ENCODE assay signal across 12 mouse cellular contexts in the genomic region with DNA sequence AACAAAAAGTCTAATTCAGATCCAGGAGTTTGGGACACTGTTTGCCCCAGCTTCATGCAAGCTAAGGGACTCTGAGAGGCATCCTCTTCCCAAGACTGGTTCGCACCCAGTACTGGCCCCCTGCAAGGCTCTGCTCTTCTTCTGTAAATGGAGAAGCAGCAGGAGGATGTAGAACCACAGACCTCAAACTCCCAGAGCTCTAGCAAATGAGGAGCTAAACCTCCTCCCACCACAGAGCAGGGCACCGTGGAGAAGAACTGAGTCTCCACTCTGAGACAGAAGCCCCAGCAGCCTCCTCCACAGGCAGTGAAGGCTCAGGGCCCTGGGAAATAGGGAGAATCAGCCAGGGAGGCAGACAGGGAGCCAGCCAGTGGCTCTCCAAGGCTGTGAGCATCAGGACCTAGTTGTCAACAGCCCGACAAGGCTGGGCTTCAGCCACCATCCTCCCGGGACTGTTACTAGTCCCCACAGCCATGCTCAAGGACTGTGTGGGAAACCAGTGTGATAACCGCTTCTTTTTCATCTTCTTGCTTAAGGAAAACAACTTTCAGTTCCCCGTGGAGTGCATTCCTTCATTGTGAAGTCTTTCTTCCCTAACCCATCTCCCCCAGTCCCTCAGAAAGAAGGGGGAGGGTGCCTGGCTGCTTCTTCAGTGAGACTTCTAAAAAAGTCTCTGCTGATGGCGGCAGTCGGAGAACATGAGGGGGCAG. TPM values are rescaled to one million over a fixed set of nuclear protein-coding genes. Genes with fewer than 3 reads are reported as not detected.
A peak's percentile ranks its signal among the peaks of the same experiment; 100 is the strongest.
DNase-seq lines count a peak whose midpoint lies in the region; ATAC-seq and TF ChIP-seq lines count a peak whose summit lies in the region.
"Had no signal": no experiment of that assay in that cellular context is flagged by ENCODE, and none has a peak within 500 bp of the region (broad histone marks: within the 10 kb centered on the region; RNA-seq: fewer than 3 reads in every experiment).

No protein-coding gene starts in this region.

- H3K9ac ChIP-seq in lung, embryonic 15.5 days, result no peak overlapping the region
- no peak overlapping the region for H3K9ac ChIP-seq in embryonic facial prominence, embryonic 15.5 days
- 0 out of 2 replicates have a peak overlapping the region, but pooled peaks have one; percentile 22 for H3K9ac ChIP-seq in heart, embryonic 15.5 days
- 0 out of 2 replicates have a peak overlapping the region, but pooled peaks have one; percentile 25 for H3K9ac ChIP-seq in limb, embryonic 14.5 days (ENCODE audit: low read depth, low read length, severe bottlenecking)
- H3K9ac ChIP-seq in forebrain, embryonic 14.5 days (ENCODE audit: low read length), result no peak overlapping the region
- H3K9ac ChIP-seq: hindbrain, embryonic 14.5 days; liver, embryonic 14.5 days had no signal

- WGBS in lung, embryonic 15.5 days, result 20% methylated on average over 8 of the region's 8 CpGs
- 27% methylated on average over 8 of the region's 8 CpGs for WGBS in embryonic facial prominence, embryonic 15.5 days
- 19% methylated on average over 8 of the region's 8 CpGs for WGBS in heart, embryonic 15.5 days
- 24% methylated on average over 8 of the region's 8 CpGs for WGBS in limb, embryonic 14.5 days
- WGBS in forebrain, embryonic 14.5 days, result 29% methylated on average over 8 of the region's 8 CpGs

- ATAC-seq in lung, embryonic 15.5 days (ENCODE audit: borderline replicate concordance, extremely low read depth, low FRiP score, low TSS enrichment), result no peak
- no peak for ATAC-seq in embryonic facial prominence, embryonic 15.5 days (ENCODE audit: insufficient number of reproducible peaks, low FRiP score, low TSS enrichment, low read depth)
- ATAC-seq in heart, embryonic 15.5 days (replicated peaks; ENCODE audit: insufficient number of reproducible peaks, insufficient read depth, low FRiP score, low read depth), result 0 out of 2 replicates have a peak, but pooled peaks have one; percentile 15
- ATAC-seq in limb, embryonic 14.5 days (ENCODE audit: low FRiP score, low read depth), result no peak
- no peak for ATAC-seq in forebrain, embryonic 14.5 days

- H3K36me3 ChIP-seq in lung, embryonic 15.5 days, result no peaks in the 10 kb centered on the region
- no peaks in the 10 kb centered on the region for H3K36me3 ChIP-seq in embryonic facial prominence, embryonic 15.5 days
- no peaks in the 10 kb centered on the region for H3K36me3 ChIP-seq in heart, embryonic 15.5 days
- H3K36me3 ChIP-seq in limb, embryonic 14.5 days (ENCODE audit: control insufficient read depth, insufficient read depth, low read length), result no peaks in the 10 kb centered on the region
- no peaks in the 10 kb centered on the region for H3K36me3 ChIP-seq in forebrain, embryonic 14.5 days (ENCODE audit: control insufficient read depth, insufficient read depth, low read length)

- no peak for DNase-seq in lung, postnatal 36 days
- no peak for DNase-seq in limb, embryonic 14.5 days (ENCODE audit: low spot score)
- DNase-seq in cerebellum, postnatal 14 days, result no peak
- DNase-seq in thymus, postnatal 36 days, result no peak
- no peak for DNase-seq in forebrain, embryonic 14.5 days (ENCODE audit: low spot score)
- DNase-seq: cerebellum, adult 18-20 months; right cerebral cortex, postnatal 25 days had no signal

- H3K27ac ChIP-seq in lung, embryonic 15.5 days, result peak overlapping the region; percentile 73
- H3K27ac ChIP-seq in embryonic facial prominence, embryonic 15.5 days (replicated peaks), result 0 out of 2 replicates have a peak overlapping the region, but pooled peaks have one; percentile 65
- H3K27ac ChIP-seq in heart, embryonic 15.5 days, result peak overlapping the region; percentile 73
- no peak overlapping the region for H3K27ac ChIP-seq in limb, embryonic 14.5 days (replicated peaks; ENCODE audit: low read depth, low read length)
- no peak overlapping the region for H3K27ac ChIP-seq in forebrain, embryonic 14.5 days (ENCODE audit: low read depth, low read length)
- H3K27ac ChIP-seq: hindbrain, embryonic 14.5 days; liver, embryonic 14.5 days had no signal

- TF ChIP-seq POLR2A in limb, embryonic 14.5 days (IDR thresholded peaks at IDR 0.05; ENCODE audit: borderline replicate concordance, extremely low read depth, insufficient read depth, insufficient read length), result no peak

- peaks cover 19% of the 10 kb centered on the region; the same call in 1 of the 2 replicates for H3K27me3 ChIP-seq in lung, embryonic 15.5 days
- peaks cover 28% of the 10 kb centered on the region for H3K27me3 ChIP-seq in embryonic facial prominence, embryonic 15.5 days
- no peaks in the 10 kb centered on the region for H3K27me3 ChIP-seq in heart, embryonic 15.5 days
- no peaks in the 10 kb centered on the region for H3K27me3 ChIP-seq in limb, embryonic 14.5 days (ENCODE audit: control insufficient read depth, insufficient read depth, low read length)
- H3K27me3 ChIP-seq in forebrain, embryonic 14.5 days (replicated peaks; ENCODE audit: control insufficient read depth, insufficient read depth, low read length), result 0 out of 2 replicates have a peak, but pooled peaks cover 5% of the 10 kb centered on the region

- peaks cover 85% of the 10 kb centered on the region for H3K4me1 ChIP-seq in lung, embryonic 15.5 days
- H3K4me1 ChIP-seq in embryonic facial prominence, embryonic 15.5 days, result peaks cover 59% of the 10 kb centered on the region
- peaks cover 70% of the 10 kb centered on the region for H3K4me1 ChIP-seq in heart, embryonic 15.5 days (replicated peaks)
- H3K4me1 ChIP-seq in limb, embryonic 14.5 days (ENCODE audit: control insufficient read depth, insufficient read depth, low read length), result peaks cover 57% of the 10 kb centered on the region
- H3K4me1 ChIP-seq in forebrain, embryonic 14.5 days (ENCODE audit: control insufficient read depth, insufficient read depth, low read length), result peaks cover 4% of the 10 kb centered on the region; the same call in 1 of the 2 replicates

- no peak overlapping the region for H3K4me3 ChIP-seq in lung, embryonic 15.5 days
- no peak overlapping the region for H3K4me3 ChIP-seq in embryonic facial prominence, embryonic 15.5 days (replicated peaks)
- H3K4me3 ChIP-seq in heart, embryonic 15.5 days, result no peak overlapping the region
- H3K4me3 ChIP-seq in limb, embryonic 14.5 days (replicated peaks; ENCODE audit: low read length), result no peak overlapping the region
- H3K4me3 ChIP-seq in forebrain, embryonic 14.5 days (ENCODE audit: low read depth, low read length), result no peak overlapping the region

- H3K9me3 ChIP-seq in lung, embryonic 15.5 days, result no peaks in the 10 kb centered on the region
- H3K9me3 ChIP-seq in embryonic facial prominence, embryonic 15.5 days (replicated peaks), result no peaks in the 10 kb centered on the region
- no peaks in the 10 kb centered on the region for H3K9me3 ChIP-seq in heart, embryonic 15.5 days (replicated peaks)
- H3K9me3 ChIP-seq in limb, embryonic 14.5 days (ENCODE audit: control insufficient read depth, low read length), result no peaks in the 10 kb centered on the region
- H3K9me3 ChIP-seq in forebrain, embryonic 14.5 days (replicated peaks; ENCODE audit: control insufficient read depth, low read length), result no peaks in the 10 kb centered on the region

- H3K4me2 ChIP-seq in lung, embryonic 15.5 days, result no peak overlapping the region
- no peak overlapping the region for H3K4me2 ChIP-seq in embryonic facial prominence, embryonic 15.5 days (replicated peaks)
- peak overlapping the region; percentile 20 for H3K4me2 ChIP-seq in heart, embryonic 15.5 days
- 0 out of 2 replicates have a peak overlapping the region, but pooled peaks have one; percentile 23 for H3K4me2 ChIP-seq in limb, embryonic 14.5 days (replicated peaks; ENCODE audit: low read depth, low read length, severe bottlenecking)
- H3K4me2 ChIP-seq in forebrain, embryonic 14.5 days (ENCODE audit: low read length), result no peak overlapping the region
- H3K4me2 ChIP-seq: hindbrain, embryonic 14.5 days had no signal

RNA-seq across cellular contexts. Expression of a gene that starts 5.9 kb away (rescaled TPM):
- polyA plus RNA-seq in lung, embryonic 15.5 days (2015; fragmentation: Nextera tagmentation; extraction: Ambion mirVana), result 25.4 and 27.8 TPM in 2 replicates
- polyA plus RNA-seq in embryonic facial prominence, embryonic 15.5 days (2015; fragmentation: Nextera tagmentation; extraction: Ambion mirVana), result 18.0 and 18.4 TPM in 2 replicates
- polyA plus RNA-seq in heart, embryonic 15.5 days (2015; fragmentation: Nextera tagmentation; extraction: Ambion mirVana), result 14.0 and 17.4 TPM in 2 replicates
- polyA plus RNA-seq in limb, embryonic 14.5 days (2012; rRNA removed), result 19.8 and 26.5 TPM in 2 replicates
- polyA plus RNA-seq in limb, embryonic 14.5 days (2014; fragmentation: Nextera tagmentation; extraction: Ambion mirVana), result 15.1 and 19.5 TPM in 2 replicates
- polyA plus RNA-seq in forebrain, embryonic 14.5 days (2014; fragmentation: Nextera tagmentation; extraction: Ambion mirVana), result 2.2 and 2.5 TPM in 2 replicates

Comparison
In these comparisons a context has a peak if more than half of its experiments do, and no peak if none do; other contexts are left out.
1. H3K27ac ChIP-seq: peak in lung, embryonic 15.5 days (single experiment), embryonic facial prominence, embryonic 15.5 days (single experiment) and heart, embryonic 15.5 days (single experiment); none in limb, embryonic 14.5 days (single experiment) and forebrain, embryonic 14.5 days (single experiment).
2. H3K4me2 ChIP-seq: peak in heart, embryonic 15.5 days (single experiment) and limb, embryonic 14.5 days (single experiment); none in lung, embryonic 15.5 days (single experiment), embryonic facial prominence, embryonic 15.5 days (single experiment) and forebrain, embryonic 14.5 days (single experiment).
3. H3K9ac ChIP-seq: peak in heart, embryonic 15.5 days (single experiment) and limb, embryonic 14.5 days (single experiment); none in lung, embryonic 15.5 days (single experiment), embryonic facial prominence, embryonic 15.5 days (single experiment) and forebrain, embryonic 14.5 days (single experiment).